Mouse (Mus musculus) hematopoietic multipotent progenitor cell, adult 10-12 weeks (in vitro differentiated cells): ENCODE data around the gene Mfsd10. TPM values are rescaled to one million over a fixed set of nuclear protein-coding genes. Genes with fewer than 3 reads are reported as not detected.

ENCODE experiments used
- polyA plus RNA-seq: library from polyadenylated mRNA; stranded (reverse); fragments of >175 nt; gene quantifications from 2 replicates; pipeline ENCODE4 v1.2.3, GENCODE M21; 2012; ENCODE audit warnings: low replicate concordance

The Mfsd10 gene
- 177 and 427 TPM in 2 replicates for polyA plus RNA-seq

DNA sequence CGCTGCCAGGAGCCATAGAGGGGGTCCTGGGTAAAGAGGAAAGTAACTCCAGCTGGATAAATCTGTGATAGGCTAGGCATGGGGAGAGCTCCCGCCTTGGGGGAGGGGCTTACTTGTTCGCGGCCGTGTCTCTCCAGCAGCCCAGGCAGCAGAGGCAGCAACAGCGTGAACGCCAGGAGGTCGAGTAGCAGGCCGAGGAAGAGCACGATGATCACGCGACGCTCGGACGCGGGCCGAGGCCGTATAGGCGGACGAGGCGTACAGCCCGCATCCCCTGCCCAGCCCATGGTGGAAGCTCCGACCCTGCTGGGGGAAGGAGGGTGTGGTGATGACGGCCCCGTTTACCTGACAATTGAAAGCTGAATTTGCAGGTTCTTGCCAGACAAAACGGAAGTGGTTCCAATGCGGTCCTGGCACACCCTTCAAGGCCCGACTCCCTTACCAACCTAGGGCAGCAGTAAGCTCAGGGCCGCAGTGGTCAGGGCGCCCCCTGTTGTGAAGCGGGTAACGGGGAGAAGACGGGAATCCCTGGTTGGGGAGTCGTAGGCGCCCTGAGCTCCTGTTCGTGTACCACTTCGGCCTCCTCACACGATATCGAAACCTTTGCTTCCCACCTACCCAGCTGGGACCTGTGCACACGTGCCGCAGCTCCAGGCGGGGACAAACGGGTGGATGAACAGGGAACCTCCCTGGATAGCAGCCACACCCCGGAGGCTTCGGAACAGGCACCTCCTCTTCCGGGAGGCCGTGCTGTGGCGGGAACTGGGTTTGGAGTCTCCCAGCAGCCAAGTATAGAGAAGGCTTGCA, at the start of gene Mfsd10:
TSS of gene Mfsd10 (minus strand) at position 732 of the 807 bp plus-strand sequence.

DNA sequence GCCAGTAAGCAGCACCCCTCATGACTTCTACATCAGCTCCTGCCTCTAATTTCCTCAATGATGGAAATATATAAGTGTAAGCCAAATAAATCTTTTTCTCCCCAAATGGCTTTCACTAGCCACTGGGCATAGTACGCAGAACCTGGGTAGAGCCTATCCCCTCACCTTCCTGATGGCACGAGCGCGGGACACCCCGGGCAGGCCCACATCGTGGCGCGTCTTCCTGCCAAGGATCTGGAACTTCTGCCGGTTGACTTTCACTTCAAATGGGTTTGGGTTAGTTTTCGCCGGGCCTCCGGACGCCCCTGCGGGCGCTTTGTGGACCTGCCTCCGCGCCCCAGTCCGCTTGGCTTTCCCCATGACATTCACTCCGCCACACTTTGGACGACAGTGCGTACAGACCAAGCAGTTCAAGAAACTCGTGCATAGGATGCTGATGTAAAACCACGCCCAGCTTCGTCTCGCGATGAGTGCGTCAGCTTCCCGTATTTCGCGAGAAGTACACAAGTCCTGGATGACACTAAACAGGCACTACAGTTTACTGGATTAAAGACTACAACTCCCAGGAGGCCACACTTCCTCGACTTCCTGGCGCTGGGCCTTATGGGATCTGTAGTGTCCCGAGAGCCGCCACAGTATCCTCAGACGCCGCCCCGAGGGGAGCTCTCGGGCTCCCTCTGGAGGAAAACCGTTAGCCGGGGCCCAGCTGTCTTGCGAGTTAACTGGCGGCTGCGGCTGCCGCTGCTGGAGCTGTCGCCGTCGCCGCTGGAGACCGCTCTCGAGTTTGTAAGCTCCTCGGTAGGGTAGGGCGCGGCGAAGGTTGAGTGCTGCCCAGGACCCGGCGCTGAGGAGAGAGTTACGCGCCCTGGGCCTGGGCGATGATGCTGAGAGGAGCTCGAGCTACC, 22.9 kb upstream of the Mfsd10 start, which contains the start of the genes Nop14 and Grk4:
TSS of gene Nop14 (minus strand) at position 463 of the 905 bp plus-strand sequence.
TSS of gene Grk4 (plus strand) at position 694 of the 905 bp plus-strand sequence.

Other genes with a start within 250 kb of the Mfsd10 start
- 9.3 and 14.2 TPM in 2 replicates for gene Tnip2, start 123.2 kb downstream of the Mfsd10 start, polyA plus RNA-seq
- 90.1 and 98.1 TPM in 2 replicates for gene Sh3bp2, start 111.4 kb downstream of the Mfsd10 start, polyA plus RNA-seq
- gene Add1, start 63.5 kb downstream of the Mfsd10 start, polyA plus RNA-seq, result 443 and 592 TPM in 2 replicates
- gene Nop14, start 22.9 kb upstream of the Mfsd10 start, polyA plus RNA-seq, result 16.8 and 17.9 TPM in 2 replicates
- gene Grk4, start 23.2 kb upstream of the Mfsd10 start, polyA plus RNA-seq, result 1.2 and 2.6 TPM in 2 replicates
- gene Htt, start 124.5 kb upstream of the Mfsd10 start, polyA plus RNA-seq, result 4.7 and 7.9 TPM in 2 replicates